Mouse (Mus musculus) c-Kit-negative CD71-positive TER-119-positive erythroid progenitor cells, embryonic 14.5 days (primary cell): Measurements from ENCODE around the gene Tdrd12.
"Not testable (repeated sequence)": the region's sequence is repeated elsewhere in the genome, so short reads cannot be mapped to it uniquely, and the experiment has no call there.

ENCODE experiments used
- DNase-seq: peaks from one replicate; pipeline ENCODE4 v3.0.0-alpha.2; 2013; ENCODE audit warnings: low read depth, low spot score

Gene Tdrd12

GRCm38 (mm10) chr7:35537562-35537961 lies at the start of gene Tdrd12:
Tdrd12 (minus strand) TSS chr7:35537745.
- DNase-seq: no peak

GRCm38 (mm10) chr7:35586906-35587445 lies 49.4 kb upstream of the Tdrd12 start:
- DNase-seq: no peak

- DNase-seq: peak; percentile 90
These were observed 48.7 kb upstream of the Tdrd12 start, which contains the start of gene Ankrd27 for GRCm38 (mm10) chr7:35586055-35586905. Ankrd27 (plus strand) TSS chr7:35586244.

GRCm38 (mm10) chr7:35585191-35586054 lies 47.9 kb upstream of the Tdrd12 start, which contains the start of gene Rgs9bp:
Rgs9bp (minus strand) TSS chr7:35585582.
- DNase-seq: no peak

- DNase-seq: no peak
These were observed 47.2 kb upstream of the Tdrd12 start for GRCm38 (mm10) chr7:35584786-35585190.

- DNase-seq: no peak
These were observed 46.7 kb upstream of the Tdrd12 start for GRCm38 (mm10) chr7:35584068-35584785.

GRCm38 (mm10) chr7:35583476-35584025 lies 46.0 kb upstream of the Tdrd12 start:
- DNase-seq: no peak

GRCm38 (mm10) chr7:35582719-35583118 lies 45.2 kb upstream of the Tdrd12 start:
- DNase-seq: no peak

GRCm38 (mm10) chr7:35579849-35580248 lies 42.3 kb upstream of the Tdrd12 start:
- DNase-seq: no peak

GRCm38 (mm10) chr7:35570883-35571282 lies 33.3 kb upstream of the Tdrd12 start:
- not testable (repeated sequence) for DNase-seq

GRCm38 (mm10) chr7:35569724-35570123 lies 32.2 kb upstream of the Tdrd12 start:
- not testable (repeated sequence) for DNase-seq

- not testable (repeated sequence) for DNase-seq
These were observed 28.4 kb upstream of the Tdrd12 start for GRCm38 (mm10) chr7:35565965-35566364.

- not testable (repeated sequence) for DNase-seq
These were observed 27.3 kb upstream of the Tdrd12 start for GRCm38 (mm10) chr7:35564872-35565271.

GRCm38 (mm10) chr7:35564067-35564865 lies 26.7 kb upstream of the Tdrd12 start:
- DNase-seq: no peak

- DNase-seq: no peak
These were observed 25.5 kb upstream of the Tdrd12 start for GRCm38 (mm10) chr7:35563071-35563470.

- no peak for DNase-seq
These were observed 22.3 kb upstream of the Tdrd12 start for GRCm38 (mm10) chr7:35559838-35560237.

GRCm38 (mm10) chr7:35558681-35559080 lies 21.1 kb upstream of the Tdrd12 start:
- DNase-seq: no peak

GRCm38 (mm10) chr7:35557577-35557976 lies 20.0 kb upstream of the Tdrd12 start:
- peak; percentile 44 for DNase-seq

- DNase-seq: peak; percentile 73
These were observed 19.4 kb upstream of the Tdrd12 start for GRCm38 (mm10) chr7:35556905-35557304.

GRCm38 (mm10) chr7:35556205-35556603 lies 18.7 kb upstream of the Tdrd12 start, which contains the start of gene Nudt19:
Nudt19 (minus strand) TSS chr7:35556304.
- no peak for DNase-seq
